Mouse (Mus musculus): ENCODE measurements around the gene Cacna1h. TPM values are rescaled to one million over a fixed set of nuclear protein-coding genes. Genes with fewer than 3 reads are reported as not detected.

Cacna1h gene
- polyA plus RNA-seq, 1 experiment from 2014 or later: 4.6 TPM

- WGBS: 94% methylated on average over 4 of the region's 4 CpGs
- Histone ChIP-seq H3K4me2 (replicated peaks) (no peak within 1 kb of the TSS), H3K9ac (no peak within 1 kb of the TSS), H3K4me1 (replicated peaks) (no peaks in the 10 kb centered on the region), H3K27ac (no peak within 1 kb of the TSS), H3K27me3 (replicated peaks) (no peaks in the 10 kb centered on the region; the same call in 1 of the 2 replicates), H3K36me3 (no peaks in the 10 kb centered on the region), H3K9me3 (no peaks in the 10 kb centered on the region), H3K4me3 (replicated peaks) (no peak within 1 kb of the TSS)
- ATAC-seq: no peak
Measured at GRCm38 (mm10) chr17:25345462-25345861, 88.1 kb downstream of the Cacna1h start, which contains the start of gene Tpsab1. Tpsab1 (minus strand) TSS chr17:25345562.

GRCm38 (mm10) chr17:25341490-25341889, 92.1 kb downstream of the Cacna1h start:
- H3K9ac ChIP-seq: no peak overlapping the region
- H3K36me3 ChIP-seq: no peaks in the 10 kb centered on the region
- 37% methylated on average over 3 of the region's 3 CpGs for WGBS
- no peaks in the 10 kb centered on the region for H3K4me1 ChIP-seq (replicated peaks)
- H3K27me3 ChIP-seq (replicated peaks): no peaks in the 10 kb centered on the region
- no peaks in the 10 kb centered on the region for H3K9me3 ChIP-seq
- H3K27ac ChIP-seq: no peak overlapping the region
- H3K4me3 ChIP-seq (replicated peaks): no peak overlapping the region
- ATAC-seq: no peak
- no peak overlapping the region for H3K4me2 ChIP-seq (replicated peaks)

GRCm38 (mm10) chr17:25340003-25340402, 93.6 kb downstream of the Cacna1h start:
- H3K9me3 ChIP-seq: no peaks in the 10 kb centered on the region
- no peaks in the 10 kb centered on the region for H3K36me3 ChIP-seq
- no peaks in the 10 kb centered on the region for H3K27me3 ChIP-seq (replicated peaks)
- no peak overlapping the region for H3K4me3 ChIP-seq (replicated peaks)
- 87% methylated on average over 6 of the region's 6 CpGs for WGBS
- ATAC-seq: no peak
- H3K4me2 ChIP-seq (replicated peaks): no peak overlapping the region
- H3K9ac ChIP-seq: no peak overlapping the region
- no peaks in the 10 kb centered on the region for H3K4me1 ChIP-seq (replicated peaks)
- no peak overlapping the region for H3K27ac ChIP-seq

GRCm38 (mm10) chr17:25338218-25338617, 95.4 kb downstream of the Cacna1h start:
- Histone ChIP-seq H3K36me3 (no peaks in the 10 kb centered on the region), H3K27me3 (replicated peaks) (0 out of 2 replicates have a peak, but pooled peaks cover 4% of the 10 kb centered on the region), H3K27ac (no peak overlapping the region), H3K4me1 (replicated peaks) (no peaks in the 10 kb centered on the region), H3K4me2 (replicated peaks) (no peak overlapping the region), H3K9me3 (no peaks in the 10 kb centered on the region), H3K9ac (no peak overlapping the region), H3K4me3 (replicated peaks) (no peak overlapping the region)
- no peak for ATAC-seq
- WGBS: 73% methylated on average over 4 of the region's 4 CpGs

- 2% methylated on average over 8 of the region's 8 CpGs for WGBS
- Histone ChIP-seq H3K4me1 (replicated peaks) (no peaks in the 10 kb centered on the region), H3K27me3 (replicated peaks) (peaks cover 4% of the 10 kb centered on the region; the same call in 1 of the 2 replicates), H3K9me3 (no peaks in the 10 kb centered on the region), H3K36me3 (no peaks in the 10 kb centered on the region), H3K4me2 (replicated peaks) (no peak overlapping the region), H3K9ac (no peak overlapping the region), H3K27ac (no peak overlapping the region), H3K4me3 (replicated peaks) (no peak overlapping the region)
- ATAC-seq: no peak
Measured at GRCm38 (mm10) chr17:25333943-25334342, 99.6 kb downstream of the Cacna1h start.

GRCm38 (mm10) chr17:25332321-25332720, 101.3 kb downstream of the Cacna1h start:
- 66% methylated on average over 9 of the region's 9 CpGs for WGBS
- ATAC-seq: no peak
- Histone ChIP-seq H3K36me3 (no peaks in the 10 kb centered on the region), H3K4me2 (replicated peaks) (no peak overlapping the region), H3K27ac (no peak overlapping the region), H3K9me3 (no peaks in the 10 kb centered on the region), H3K4me1 (replicated peaks) (no peaks in the 10 kb centered on the region), H3K27me3 (replicated peaks) (peaks cover 4% of the 10 kb centered on the region; the same call in 1 of the 2 replicates), H3K9ac (no peak overlapping the region), H3K4me3 (replicated peaks) (no peak overlapping the region)

Other genes with a start within 250 kb of the Cacna1h start
- 37.4 and 39.5 TPM in 2 replicates for gene BC003965, start 249.2 kb downstream of the Cacna1h start, polyA plus RNA-seq (2015; fragmentation: Nextera tagmentation; extraction: Ambion mirVana)
- gene Unkl, start 245.4 kb downstream of the Cacna1h start, polyA plus RNA-seq (2015; fragmentation: Nextera tagmentation; extraction: Ambion mirVana): 6.0 and 6.6 TPM in 2 replicates
- 40.6 and 42.7 TPM in 2 replicates for gene Gnptg, start 193.7 kb downstream of the Cacna1h start, polyA plus RNA-seq (2015; fragmentation: Nextera tagmentation; extraction: Ambion mirVana)
- 37.7 and 38.5 TPM in 2 replicates for gene Tsr3, start 193.6 kb downstream of the Cacna1h start, polyA plus RNA-seq (2015; fragmentation: Nextera tagmentation; extraction: Ambion mirVana)
- gene Baiap3, start 177.4 kb downstream of the Cacna1h start, polyA plus RNA-seq (2015; fragmentation: Nextera tagmentation; extraction: Ambion mirVana): 4.0 and 4.3 TPM in 2 replicates
- 490 and 556 TPM in 2 replicates for gene Ube2i, start 159.2 kb downstream of the Cacna1h start, polyA plus RNA-seq (2015; fragmentation: Nextera tagmentation; extraction: Ambion mirVana)
- 0.62 TPM in 1 of 2 replicates, not detected in the other for gene Prss34, start 135.4 kb downstream of the Cacna1h start, polyA plus RNA-seq (2015; fragmentation: Nextera tagmentation; extraction: Ambion mirVana)
- gene Prss28, start 125.1 kb downstream of the Cacna1h start, polyA plus RNA-seq (2015; fragmentation: Nextera tagmentation; extraction: Ambion mirVana): not detected in 2 replicates
- gene Prss29, start 115.1 kb downstream of the Cacna1h start, polyA plus RNA-seq (2015; fragmentation: Nextera tagmentation; extraction: Ambion mirVana): not detected in 2 replicates
- not detected in 2 replicates for gene Tpsab1, start 88.2 kb downstream of the Cacna1h start, polyA plus RNA-seq (2015; fragmentation: Nextera tagmentation; extraction: Ambion mirVana)
- gene Tpsb2, start 67.5 kb downstream of the Cacna1h start, polyA plus RNA-seq (2015; fragmentation: Nextera tagmentation; extraction: Ambion mirVana): 1.9 TPM in 2 replicates
- gene Tpsg1, start 64.5 kb downstream of the Cacna1h start, polyA plus RNA-seq (2015; fragmentation: Nextera tagmentation; extraction: Ambion mirVana): 14.3 and 17.6 TPM in 2 replicates
- gene Tekt4, start 20.8 kb upstream of the Cacna1h start, polyA plus RNA-seq (2015; fragmentation: Nextera tagmentation; extraction: Ambion mirVana): not detected in 2 replicates
- 0.49 and 0.73 TPM in 2 replicates for gene Sstr5, start 63.5 kb upstream of the Cacna1h start, polyA plus RNA-seq (2015; fragmentation: Nextera tagmentation; extraction: Ambion mirVana)
- gene Sox8, start 136.9 kb upstream of the Cacna1h start, polyA plus RNA-seq (2015; fragmentation: Nextera tagmentation; extraction: Ambion mirVana): 5.8 and 6.1 TPM in 2 replicates
- gene Lmf1, start 145.3 kb upstream of the Cacna1h start, polyA plus RNA-seq (2015; fragmentation: Nextera tagmentation; extraction: Ambion mirVana): 33.0 and 35.9 TPM in 2 replicates

All from intestine, embryonic 15.5 days (tissue).